Mouse (Mus musculus): Measurements from ENCODE around the gene Pus7.
A peak's percentile ranks its signal among the peaks of the same experiment; 100 is the strongest.

Pus7 gene

GRCm38 (mm10) chr5:23782931-23783877 is at the start of gene Pus7:
Gene Pus7 (minus strand): TSS chr5:23783711.
- DNase-seq (ENCODE audit: extremely low read depth, low read depth): peak; percentile 70

GRCm38 (mm10) chr5:23830897-23831752 is 47.6 kb upstream of the Pus7 start:
- no peak for DNase-seq (ENCODE audit: extremely low read depth, low read depth)

DNA sequence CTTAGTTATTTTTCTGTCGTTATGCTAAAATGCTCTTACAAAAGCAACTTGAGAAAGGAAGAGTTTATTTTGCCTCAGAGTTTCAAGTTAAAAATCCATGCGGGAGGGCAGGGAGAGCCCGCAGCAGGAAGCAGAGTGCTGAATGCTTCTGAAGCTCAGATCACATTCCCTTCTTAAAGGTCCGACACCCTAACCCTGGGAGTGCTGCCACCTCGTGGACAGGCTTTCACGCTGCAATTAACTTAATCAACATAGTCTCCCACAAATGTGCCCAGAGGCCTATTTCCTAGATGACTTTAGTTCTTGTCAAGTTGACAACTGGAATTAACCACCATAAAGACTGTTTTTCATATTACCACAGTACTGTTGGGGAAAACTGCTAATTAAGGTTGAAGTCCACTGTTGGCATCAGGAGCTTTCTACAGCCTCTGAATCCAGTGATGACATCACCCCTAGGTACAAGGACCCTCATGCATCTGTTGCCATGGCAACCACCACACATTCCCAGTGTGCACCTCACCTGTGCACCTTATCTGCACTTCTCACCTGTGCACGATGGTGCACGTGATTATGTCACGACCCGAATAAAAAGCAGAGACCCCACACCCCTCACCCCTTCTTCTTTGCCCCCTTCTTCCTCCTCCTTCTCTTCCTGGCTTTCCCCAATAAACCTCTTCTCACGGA is 43.0 kb upstream of the Pus7 start:
- DNase-seq (ENCODE audit: extremely low read depth, low read depth): peak; percentile 88

DNA sequence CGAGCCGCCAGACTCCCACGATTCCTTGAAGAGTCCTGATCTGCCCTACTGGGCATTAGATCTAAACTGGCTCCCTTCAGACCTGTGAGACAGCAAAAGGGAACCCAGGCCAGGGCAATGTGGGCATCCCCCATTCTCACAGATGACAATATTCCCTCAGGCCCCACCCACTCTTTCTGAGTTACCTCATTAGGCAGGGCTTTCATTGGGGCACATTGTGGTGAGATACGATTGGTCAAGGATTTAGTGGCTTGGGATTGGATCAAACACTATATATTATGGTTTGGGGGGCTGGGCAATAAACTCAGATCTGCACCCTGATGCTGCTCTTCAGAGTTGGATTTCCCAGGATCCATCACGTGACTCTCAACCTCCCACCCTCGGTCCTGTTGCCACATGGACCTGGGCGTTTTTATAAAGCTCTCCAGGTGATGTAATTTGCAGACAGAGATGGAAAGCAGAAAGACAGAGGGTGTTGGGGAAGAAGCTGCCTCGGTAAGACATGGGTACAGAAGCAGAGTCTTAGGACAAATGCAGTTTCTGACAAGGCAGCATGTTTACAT is 40.7 kb upstream of the Pus7 start:
- no peak for DNase-seq (ENCODE audit: extremely low read depth, low read depth)

GRCm38 (mm10) chr5:23822306-23822705 is 38.8 kb upstream of the Pus7 start:
- DNase-seq (ENCODE audit: extremely low read depth, low read depth): no peak

- no peak for DNase-seq (ENCODE audit: extremely low read depth, low read depth)
Measured at GRCm38 (mm10) chr5:23816681-23817080, 33.2 kb upstream of the Pus7 start.

DNA sequence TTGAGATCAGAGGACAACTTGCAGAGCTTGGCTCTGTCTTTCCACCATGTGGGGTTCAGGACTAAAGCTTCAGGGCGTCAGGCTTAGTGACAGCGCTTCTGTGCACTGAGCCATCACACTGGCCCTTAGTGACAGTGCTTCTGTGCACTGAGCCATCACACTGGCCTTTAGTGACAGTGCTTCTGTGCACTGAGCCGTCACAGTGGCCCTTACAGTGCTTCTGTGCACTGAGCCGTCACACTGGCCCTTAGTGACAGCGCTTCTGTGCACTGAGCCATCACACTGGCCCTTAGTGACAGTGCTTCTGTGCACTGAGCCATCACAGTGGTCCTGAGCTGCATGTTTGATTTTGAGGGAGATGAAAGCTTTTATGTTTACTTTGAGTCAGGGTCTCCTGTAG is 31.3 kb upstream of the Pus7 start:
- no peak for DNase-seq (ENCODE audit: extremely low read depth, low read depth)

DNA sequence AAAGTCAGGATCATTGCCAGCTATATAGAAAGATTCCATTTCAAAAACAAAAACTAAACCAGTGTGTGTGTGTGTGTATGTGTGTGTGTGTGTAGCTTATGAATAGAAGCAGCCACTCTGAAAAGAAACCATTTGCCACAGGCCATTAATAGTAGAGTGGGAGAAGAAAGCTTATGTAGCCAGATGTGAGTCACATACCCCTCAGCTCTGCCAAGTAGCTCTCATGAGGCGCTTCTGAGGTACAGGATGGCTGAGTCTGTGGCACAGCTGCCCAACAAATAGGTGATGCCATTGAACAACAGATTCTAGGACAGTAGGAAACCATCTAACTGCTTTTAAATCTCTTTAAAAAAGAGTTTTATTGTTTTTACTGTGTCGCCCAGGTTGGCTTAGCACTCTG is 9.2 kb upstream of the Pus7 start:
- no peak for DNase-seq (ENCODE audit: extremely low read depth, low read depth)

- DNase-seq (ENCODE audit: extremely low read depth, low read depth): peak; percentile 98
Measured at GRCm38 (mm10) chr5:23789078-23789612, 5.6 kb upstream of the Pus7 start.

DNA sequence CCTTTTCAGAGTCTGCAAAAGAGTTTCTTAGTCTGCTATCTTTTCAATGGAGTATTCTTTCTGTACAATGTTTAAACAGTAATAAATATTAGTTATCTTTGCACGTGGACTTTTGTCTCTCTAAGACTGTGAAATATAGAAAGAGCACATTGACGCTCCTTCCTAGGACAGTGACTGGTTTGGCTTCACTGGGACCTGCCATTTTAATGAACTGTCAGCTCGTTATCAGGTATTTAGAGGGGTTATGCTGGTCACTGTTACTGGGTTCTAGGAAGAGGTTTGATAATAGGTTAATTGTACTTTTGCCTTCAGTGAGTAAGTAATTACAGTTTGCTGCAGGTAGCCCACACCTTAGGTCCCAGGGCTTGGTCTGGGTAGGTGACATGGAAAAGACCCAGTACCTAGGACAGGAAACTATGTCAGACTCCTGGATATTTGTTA is 4.9 kb upstream of the Pus7 start:
- DNase-seq (ENCODE audit: extremely low read depth, low read depth): peak; percentile 53

GRCm38 (mm10) chr5:23787536-23788389 is 4.3 kb upstream of the Pus7 start, which contains the start of gene Rint1:
Gene Rint1 (plus strand): TSS chr5:23787711.
- peak; percentile 91 for DNase-seq (ENCODE audit: extremely low read depth, low read depth)

- DNase-seq (ENCODE audit: extremely low read depth, low read depth): peak; percentile 32
Measured at GRCm38 (mm10) chr5:23782051-23782810, 1.3 kb downstream of the Pus7 start.

DNA sequence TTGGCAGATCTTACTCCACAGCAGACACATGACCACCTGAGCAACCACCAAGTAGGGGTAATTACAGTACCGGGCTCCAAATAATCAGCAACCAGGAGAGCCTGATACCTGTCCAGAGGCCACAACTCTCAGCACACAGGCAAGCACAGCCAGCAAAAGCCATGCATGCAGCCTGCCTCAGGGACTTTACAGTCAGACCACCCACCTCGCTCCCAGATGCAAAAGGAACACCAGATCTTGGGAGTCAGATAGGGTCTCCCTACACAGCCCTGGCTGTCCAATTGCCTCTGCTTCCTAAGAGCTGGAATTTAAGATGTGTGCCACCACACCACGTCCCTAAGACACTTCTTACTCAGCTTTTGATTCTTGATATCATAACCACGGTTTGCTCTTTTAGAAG is 2.3 kb downstream of the Pus7 start:
- no peak for DNase-seq (ENCODE audit: extremely low read depth, low read depth)

DNA sequence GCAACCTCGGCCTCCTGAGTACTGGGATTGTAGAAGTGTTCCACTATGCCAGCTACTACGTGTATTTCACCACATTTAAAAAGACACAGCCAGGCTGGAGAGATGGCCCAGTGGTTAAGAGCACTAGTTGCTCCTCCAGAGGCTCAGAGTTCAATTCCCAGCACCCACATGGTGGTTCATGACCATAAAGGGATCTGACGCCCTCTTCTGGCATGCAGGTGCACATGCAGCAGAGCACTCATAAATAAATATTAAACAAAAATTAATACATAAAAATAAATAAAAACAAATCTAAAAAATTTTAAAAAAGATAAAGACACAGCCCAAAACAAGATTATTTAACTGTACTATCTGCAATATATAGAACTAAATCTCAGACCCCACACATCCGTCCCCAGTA is 3.0 kb downstream of the Pus7 start:
- no peak for DNase-seq (ENCODE audit: extremely low read depth, low read depth)

DNA sequence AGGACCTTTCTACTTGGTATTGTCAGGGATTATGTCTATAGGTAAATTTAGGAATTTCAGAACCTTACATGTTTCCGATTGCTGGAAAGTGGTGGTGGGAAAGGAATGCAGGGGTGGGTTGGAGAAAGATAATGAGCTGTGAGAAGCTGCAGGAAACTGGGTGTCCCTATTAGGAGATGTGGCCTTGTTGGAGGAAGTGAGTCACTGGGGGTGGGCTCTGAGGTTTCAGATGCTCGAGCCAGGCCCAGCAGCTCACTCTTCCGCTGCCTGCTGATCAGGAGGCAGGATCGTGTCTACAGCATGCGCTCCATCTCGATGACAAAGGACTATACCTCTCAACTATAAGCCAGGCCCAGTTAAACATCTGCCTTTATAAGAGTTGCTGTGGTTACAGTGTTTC is 9.3 kb downstream of the Pus7 start:
- DNase-seq (ENCODE audit: extremely low read depth, low read depth): no peak

DNA sequence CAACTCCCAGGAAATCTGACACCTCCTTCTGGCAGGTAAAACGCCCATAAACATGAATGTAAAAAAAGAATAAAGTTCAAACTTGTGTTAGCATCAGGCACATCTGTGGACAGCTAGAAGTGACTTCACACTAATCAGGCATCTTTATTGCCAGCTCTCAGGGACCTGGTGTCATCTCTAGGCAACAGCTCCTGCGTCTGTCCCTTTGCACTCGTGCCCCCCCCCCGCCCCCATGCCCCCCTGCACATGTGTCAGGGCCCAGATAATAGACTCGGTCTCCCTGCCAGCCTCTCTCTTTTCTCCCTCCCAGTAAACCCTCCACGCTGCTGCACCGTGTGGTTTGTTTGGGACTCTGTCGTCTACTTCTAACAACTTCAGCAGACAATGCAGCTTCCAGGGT is 12.4 kb downstream of the Pus7 start:
- DNase-seq (ENCODE audit: extremely low read depth, low read depth): no peak

DNA sequence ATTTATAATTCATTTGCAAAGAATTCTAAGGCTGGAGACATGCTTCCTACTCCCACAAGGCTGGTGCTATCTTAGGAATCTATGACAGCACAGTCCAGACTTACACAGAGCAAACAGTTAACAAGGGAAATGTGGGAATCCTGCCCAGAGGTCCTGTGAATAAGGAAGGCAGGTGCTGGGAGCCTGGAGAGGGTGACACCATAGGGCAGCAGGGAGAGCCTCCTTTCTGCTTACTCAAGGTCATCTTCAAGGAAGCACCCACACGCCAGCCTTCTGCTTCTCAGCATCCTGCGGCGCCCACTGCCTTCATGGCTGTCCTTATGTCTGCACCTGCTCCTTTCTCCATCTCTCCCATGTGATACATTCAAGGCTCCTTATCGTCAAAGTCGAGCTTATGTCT is 19.0 kb downstream of the Pus7 start:
- DNase-seq (ENCODE audit: extremely low read depth, low read depth): no peak

DNA sequence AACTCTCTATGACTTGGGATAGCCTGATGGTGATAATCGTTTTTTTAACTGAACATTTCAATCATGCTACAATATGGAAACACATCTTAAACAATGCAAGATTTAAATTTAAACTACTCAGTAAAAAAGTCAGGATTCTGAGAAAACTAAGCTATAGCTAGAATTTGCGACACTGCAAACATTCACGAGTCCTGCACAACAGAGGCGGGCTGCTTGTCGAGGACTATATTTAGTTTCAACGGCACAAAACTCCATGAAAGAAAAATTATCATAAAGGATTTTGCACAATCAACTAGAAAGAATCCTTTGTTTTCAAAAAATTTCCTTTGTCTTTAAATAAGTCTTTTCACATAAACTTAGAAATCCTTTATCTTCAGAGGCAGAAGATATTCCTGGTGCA is 21.0 kb downstream of the Pus7 start:
- DNase-seq (ENCODE audit: extremely low read depth, low read depth): no peak

- DNase-seq (ENCODE audit: extremely low read depth, low read depth): peak; percentile 12
Measured at GRCm38 (mm10) chr5:23758633-23759032, 24.9 kb downstream of the Pus7 start.

Measured in MEL-GATA-1-ER (cell line).